Mouse (Mus musculus) MEL (cell line): ENCODE results near the gene Btf3l4.

ENCODE experiments used
- CTCF ChIP-seq, 3 experiments: IDR thresholded peaks in 2 of 3; conservative IDR thresholded peaks in 1 of 3; 2 replicates each; pipeline ENCODE4 v1.5.1; 2011 to 2012; ENCODE audit warnings: low read length in 3 of 3, low read depth in 2 of 3, mild to moderate bottlenecking in 2 of 3, improper control_type of control experiment in 1 of 3, inconsistent platforms in 1 of 3, mixed read lengths in 1 of 3, moderate library complexity in 1 of 3; ENCODE audit not compliant: control insufficient read depth in 1 of 3, insufficient read depth in 1 of 3, poor library complexity in 1 of 3, severe bottlenecking in 1 of 3
- ETS1 ChIP-seq: IDR thresholded peaks from 2 replicates; pipeline ENCODE4 v1.6.1; 2012; ENCODE audit warnings: low read depth, mild to moderate bottlenecking, inconsistent platforms, low read length, improper control_type of control experiment, moderate library complexity
- POLR2A ChIP-seq, 2 experiments: IDR thresholded peaks; 2 replicates each; pipeline ENCODE4 v1.6.1; 2011 to 2012; ENCODE audit warnings: low read length in 2 of 2, mild to moderate bottlenecking in 2 of 2, control low read depth in 1 of 2, improper control_type of control experiment in 1 of 2, low read depth in 1 of 2, moderate library complexity in 1 of 2; ENCODE audit not compliant: control insufficient read depth in 1 of 2, insufficient read depth in 1 of 2, poor library complexity in 1 of 2
- ZKSCAN1 ChIP-seq: IDR thresholded peaks from 2 replicates; pipeline ENCODE4 v1.6.1; 2012; ENCODE audit warnings: low read depth, mild to moderate bottlenecking, inconsistent platforms, low read length, improper control_type of control experiment, moderate library complexity

- no peak for TF ChIP-seq ZKSCAN1
- TF ChIP-seq CTCF (IDR thresholded peaks at IDR 0.05 in 2 of 3, conservative IDR thresholded peaks at IDR 0.05 in 1 of 3; ENCODE audit: control insufficient read depth in 1 of 3, insufficient read depth in 1 of 3, low read depth in 2 of 3, low read length in 3 of 3, poor library complexity in 1 of 3, severe bottlenecking in 1 of 3), result no peak
- no peak for TF ChIP-seq POLR2A (IDR thresholded peaks at IDR 0.05; ENCODE audit: control insufficient read depth in 1 of 2, insufficient read depth in 1 of 2, low read depth in 1 of 2, low read length in 2 of 2, poor library complexity in 1 of 2)
- no peak for TF ChIP-seq ETS1
Measured at GRCm38 (mm10) chr4:108830698-108831097, 2.7 kb downstream of the Btf3l4 start.
